9 mouse cellular contexts compared by ENCODE assay signal in the genomic region with DNA sequence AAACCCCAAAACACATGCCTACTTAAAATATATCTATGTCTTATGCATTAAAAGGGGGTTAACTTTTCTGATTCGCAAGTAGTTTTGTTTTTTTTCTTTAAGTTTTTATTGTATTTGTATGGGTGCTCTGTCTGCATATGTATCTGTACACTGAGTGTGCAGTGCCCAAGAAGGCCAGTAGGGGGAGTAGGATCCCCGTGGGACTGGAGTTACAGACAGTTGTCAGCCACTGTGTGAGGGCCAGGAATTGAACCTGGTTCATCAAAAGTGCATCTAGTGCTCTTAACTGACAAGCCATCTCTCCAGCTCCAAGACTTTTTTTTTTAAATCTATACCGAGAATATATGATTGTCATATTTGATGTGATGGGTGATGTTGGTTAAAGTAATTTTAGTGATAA. TPM values are rescaled to one million over a fixed set of nuclear protein-coding genes. Genes with fewer than 3 reads are reported as not detected.
DNase-seq lines count a peak whose midpoint lies in the region; ATAC-seq and TF ChIP-seq lines count a peak whose summit lies in the region.
"Had no signal": no experiment of that assay in that cellular context is flagged by ENCODE, and none has a peak within 500 bp of the region (broad histone marks: within the 10 kb centered on the region; RNA-seq: fewer than 3 reads in every experiment).

No protein-coding gene starts in this region.

- H3K36me3 ChIP-seq in neural tube, embryonic 15.5 days, result no peaks in the 10 kb centered on the region
- no peaks in the 10 kb centered on the region for H3K36me3 ChIP-seq in lung, embryonic 14.5 days (ENCODE audit: insufficient read depth)

- H3K27me3 ChIP-seq in neural tube, embryonic 15.5 days (replicated peaks), result no peaks in the 10 kb centered on the region
- H3K27me3 ChIP-seq in lung, embryonic 14.5 days (ENCODE audit: insufficient read depth, low read length), result no peaks in the 10 kb centered on the region
- H3K27me3 ChIP-seq: Patski had no signal

- peak; percentile 18 to 26 for DNase-seq in cerebellum, adult 18-20 months
- no peak for DNase-seq in cerebellum, adult 11-12 months
- no peak for DNase-seq in neural tube, embryonic 10.5 days (ENCODE audit: extremely low spot score, low spot score)
- DNase-seq in heart, postnatal 4 days, result peak; percentile 59
- DNase-seq in lung, embryonic 14.5 days, result peak; percentile 36
- peak; percentile 73 for DNase-seq in testis, postnatal 10 days (ENCODE audit: low spot score)
- no peak for DNase-seq in frontal cortex, postnatal 10 days (ENCODE audit: low spot score in 2 of 2)

- no peak for ATAC-seq in neural tube, embryonic 15.5 days (ENCODE audit: low FRiP score)
- no peak for ATAC-seq in lung, embryonic 14.5 days (ENCODE audit: insufficient read depth)
- ATAC-seq: Patski had no signal

- H3K4me2 ChIP-seq in neural tube, embryonic 15.5 days, result peak overlapping the region; percentile 98; the same call in 1 of the 2 replicates
- peak overlapping the region; percentile 93 for H3K4me2 ChIP-seq in lung, embryonic 14.5 days

- 81% methylated on average over 3 of the region's 3 CpGs for WGBS in neural tube, embryonic 15.5 days
- 69% methylated on average over 3 of the region's 3 CpGs for WGBS in lung, embryonic 14.5 days

- H3K9me3 ChIP-seq in neural tube, embryonic 15.5 days (replicated peaks), result no peaks in the 10 kb centered on the region
- H3K9me3 ChIP-seq in lung, embryonic 14.5 days (ENCODE audit: low read depth, low read length), result no peaks in the 10 kb centered on the region

- no peak overlapping the region for H3K27ac ChIP-seq in neural tube, embryonic 15.5 days (replicated peaks)
- H3K27ac ChIP-seq in lung, embryonic 14.5 days (ENCODE audit: low read depth), result no peak overlapping the region

- peak overlapping the region; percentile 72 for H3K4me3 ChIP-seq in neural tube, embryonic 15.5 days (replicated peaks)
- peak overlapping the region; percentile 88; the same call in 1 of the 2 replicates for H3K4me3 ChIP-seq in lung, embryonic 14.5 days (ENCODE audit: low read depth, low read length)

- no peak overlapping the region for H3K9ac ChIP-seq in neural tube, embryonic 15.5 days (replicated peaks)
- H3K9ac ChIP-seq in lung, embryonic 14.5 days, result no peak overlapping the region

- peaks cover 15% of the 10 kb centered on the region for H3K4me1 ChIP-seq in neural tube, embryonic 15.5 days
- 0 out of 2 replicates have a peak, but pooled peaks cover 5% of the 10 kb centered on the region for H3K4me1 ChIP-seq in lung, embryonic 14.5 days (ENCODE audit: insufficient read depth)

- TF ChIP-seq CTCF in lung, embryonic 14.5 days (IDR thresholded peaks at IDR 0.05; ENCODE audit: low read depth), result peak; percentile 63

RNA-seq across cellular contexts. Expression of gene Ap3m1, which starts 1.6 kb away (rescaled TPM):
- polyA plus RNA-seq in neural tube, embryonic 15.5 days (2015; fragmentation: Nextera tagmentation; extraction: Ambion mirVana), result 73.8 and 74.6 TPM in 2 replicates
- 10 to 100 TPM; 75.5 to 79.0 TPM for total RNA-seq in heart, postnatal 4 days (2021)
- 82.5 and 86.9 TPM in 2 replicates for polyA plus RNA-seq in lung, embryonic 14.5 days (2014; fragmentation: Nextera tagmentation; extraction: Ambion mirVana)

RNA-seq across cellular contexts. Expression of gene Adk, which starts 1.6 kb away (rescaled TPM):
- polyA plus RNA-seq in neural tube, embryonic 15.5 days (2015; fragmentation: Nextera tagmentation; extraction: Ambion mirVana), result 40.0 and 62.1 TPM in 2 replicates
- 100 to 1,000 TPM; 142 to 149 TPM for total RNA-seq in heart, postnatal 4 days (2021)
- polyA plus RNA-seq in lung, embryonic 14.5 days (2014; fragmentation: Nextera tagmentation; extraction: Ambion mirVana), result 218 and 229 TPM in 2 replicates

Comparison
In these comparisons a context has a peak if more than half of its experiments do, and no peak if none do; other contexts are left out.
1. DNase-seq: peak in cerebellum, adult 18-20 months (2 of 2), heart, postnatal 4 days (single experiment), lung, embryonic 14.5 days (single experiment) and testis, postnatal 10 days (single experiment); none in cerebellum, adult 11-12 months (single experiment), neural tube, embryonic 10.5 days (single experiment) and frontal cortex, postnatal 10 days (0 of 2).